In genomic region chr6:121084050-121084480, GRCm38 (mm10) we compare ENCODE assay signal across 11 mouse cellular contexts. TPM values are rescaled to one million over a fixed set of nuclear protein-coding genes. Genes with fewer than 3 reads are reported as not detected.
DNase-seq lines count a peak whose midpoint lies in the region; ATAC-seq and TF ChIP-seq lines count a peak whose summit lies in the region.
"Had no signal": no experiment of that assay in that cellular context is flagged by ENCODE, and none has a peak within 500 bp of the region (broad histone marks: within the 10 kb centered on the region; RNA-seq: fewer than 3 reads in every experiment).

No protein-coding gene starts in this region.

- ATAC-seq in midbrain, embryonic 11.5 days (ENCODE audit: low FRiP score), result no peak
- ATAC-seq in intestine, embryonic 15.5 days, result 0 out of 2 replicates have a peak, but pooled peaks have one; percentile 6
- no peak for ATAC-seq in midbrain, postnatal 0 days (ENCODE audit: low FRiP score)
- ATAC-seq: CD4-positive, CD25-positive, alpha-beta regulatory T cell, adult 4 months had no signal

- intact Hi-C loops in gastrocnemius, adult 2 months (cut with DNase I), result no loop called here
- intact Hi-C loops in gastrocnemius, postnatal 14 days (cut with DNase I; ENCODE audit: low total_unique reads), result no loop called here

- H3K27me3 ChIP-seq in midbrain, embryonic 10.5 days (ENCODE audit: low read depth, poor library complexity, severe bottlenecking), result no peaks in the 10 kb centered on the region
- H3K27me3 ChIP-seq in midbrain, embryonic 11.5 days (ENCODE audit: control insufficient read depth, insufficient read depth, low read length), result no peaks in the 10 kb centered on the region
- no peaks in the 10 kb centered on the region for H3K27me3 ChIP-seq in intestine, embryonic 15.5 days (replicated peaks)
- no peaks in the 10 kb centered on the region for H3K27me3 ChIP-seq in midbrain, postnatal 0 days (ENCODE audit: insufficient read depth, low read length)

- peak overlapping the region; percentile 31; the same call in 1 of the 2 replicates for H3K27ac ChIP-seq in gastrocnemius, adult 2 months
- H3K27ac ChIP-seq in midbrain, embryonic 10.5 days (replicated peaks), result peak overlapping the region; percentile 52; the same call in 1 of the 2 replicates
- H3K27ac ChIP-seq in midbrain, embryonic 11.5 days (ENCODE audit: low read depth, low read length), result no peak overlapping the region
- no peak overlapping the region for H3K27ac ChIP-seq in intestine, embryonic 15.5 days
- peak overlapping the region; percentile 47; the same call in 1 of the 2 replicates for H3K27ac ChIP-seq in midbrain, postnatal 0 days (ENCODE audit: low read depth, low read length)

- no peaks in the 10 kb centered on the region for H3K9me3 ChIP-seq in midbrain, embryonic 10.5 days (replicated peaks)
- H3K9me3 ChIP-seq in midbrain, embryonic 11.5 days (ENCODE audit: control insufficient read depth, low read length), result no peaks in the 10 kb centered on the region
- no peaks in the 10 kb centered on the region for H3K9me3 ChIP-seq in intestine, embryonic 15.5 days
- no peaks in the 10 kb centered on the region for H3K9me3 ChIP-seq in midbrain, postnatal 0 days (ENCODE audit: low read length)

- H3K4me2 ChIP-seq in midbrain, embryonic 11.5 days, result no peak overlapping the region
- no peak overlapping the region for H3K4me2 ChIP-seq in intestine, embryonic 15.5 days (replicated peaks)
- H3K4me2 ChIP-seq in midbrain, postnatal 0 days (ENCODE audit: low read depth, low read length, poor library complexity, severe bottlenecking), result no peak overlapping the region

- no peak for TF ChIP-seq CTCF in gastrocnemius, adult 2 months (IDR thresholded peaks at IDR 0.05)
- no peak for TF ChIP-seq CTCF in midbrain, postnatal 0 days (IDR thresholded peaks at IDR 0.05)

- 93% methylated on average over 6 of the region's 6 CpGs for WGBS in midbrain, embryonic 10.5 days
- 70% methylated on average over 6 of the region's 6 CpGs for WGBS in midbrain, embryonic 11.5 days
- 66% methylated on average over 6 of the region's 6 CpGs for WGBS in intestine, embryonic 15.5 days
- WGBS in midbrain, postnatal 0 days, result 48% methylated on average over 6 of the region's 6 CpGs

- H3K4me3 ChIP-seq in gastrocnemius, adult 2 months, result no peak overlapping the region
- no peak overlapping the region for H3K4me3 ChIP-seq in midbrain, embryonic 10.5 days
- no peak overlapping the region for H3K4me3 ChIP-seq in midbrain, embryonic 11.5 days (ENCODE audit: low read depth, low read length)
- no peak overlapping the region for H3K4me3 ChIP-seq in intestine, embryonic 15.5 days (replicated peaks)
- H3K4me3 ChIP-seq in midbrain, postnatal 0 days (ENCODE audit: low read depth, low read length), result no peak overlapping the region

- H3K36me3 ChIP-seq in midbrain, embryonic 10.5 days, result 0 out of 2 replicates have a peak, but pooled peaks cover 3% of the 10 kb centered on the region
- no peaks in the 10 kb centered on the region for H3K36me3 ChIP-seq in midbrain, embryonic 11.5 days (ENCODE audit: control insufficient read depth, insufficient read depth, low read length)
- no peaks in the 10 kb centered on the region for H3K36me3 ChIP-seq in intestine, embryonic 15.5 days
- 0 out of 2 replicates have a peak, but pooled peaks cover 3% of the 10 kb centered on the region for H3K36me3 ChIP-seq in midbrain, postnatal 0 days (ENCODE audit: insufficient read depth, low read length)

- H3K9ac ChIP-seq in midbrain, embryonic 11.5 days (ENCODE audit: low read length), result no peak overlapping the region
- H3K9ac ChIP-seq in intestine, embryonic 15.5 days, result no peak overlapping the region
- H3K9ac ChIP-seq in midbrain, postnatal 0 days (replicated peaks; ENCODE audit: low read length, poor library complexity, severe bottlenecking), result no peak overlapping the region

- DNase-seq in gastrocnemius, adult 2 months, result no peak
- no peak for DNase-seq in gastrocnemius, postnatal 14 days
- DNase-seq in midbrain, embryonic 10.5 days (ENCODE audit: low spot score), result no peak
- DNase-seq in midbrain, embryonic 11.5 days (ENCODE audit: low spot score, missing footprints), result no peak
- no peak for DNase-seq in midbrain, postnatal 0 days (ENCODE audit: low spot score)
- DNase-seq in thymus, postnatal 0 days (ENCODE audit: low spot score), result no peak
- no peak for DNase-seq in cerebellum, adult 9-10 months
- DNase-seq: adrenal gland, adult 2 months; right cerebral cortex, postnatal 25 days had no signal

- H3K4me1 ChIP-seq in midbrain, embryonic 10.5 days, result peaks cover 42% of the 10 kb centered on the region
- H3K4me1 ChIP-seq in midbrain, embryonic 11.5 days (ENCODE audit: control insufficient read depth, insufficient read depth, low read length), result peaks cover 3% of the 10 kb centered on the region; the same call in 1 of the 2 replicates
- peaks cover 21% of the 10 kb centered on the region; the same call in 1 of the 2 replicates for H3K4me1 ChIP-seq in intestine, embryonic 15.5 days (replicated peaks)
- H3K4me1 ChIP-seq in midbrain, postnatal 0 days (ENCODE audit: insufficient read depth, low read length), result peaks cover 11% of the 10 kb centered on the region; the same call in 1 of the 2 replicates

RNA-seq across cellular contexts. Expression of gene Mical3, which starts 46.7 kb away (rescaled TPM):
- 10 to 100 TPM; 53.3 to 71.9 TPM for total RNA-seq in gastrocnemius, adult 2 months (2021)
- total RNA-seq in gastrocnemius, postnatal 14 days (2021), result 10 to 100 TPM; 45.6 to 53.0 TPM
- 9.0 and 10.2 TPM in 2 replicates for polyA plus RNA-seq in midbrain, embryonic 10.5 days (2016; fragmentation: Nextera tagmentation; extraction: Ambion mirVana)
- polyA plus RNA-seq in midbrain, embryonic 11.5 days (2014; fragmentation: Nextera tagmentation; extraction: Ambion mirVana), result 11.8 and 12.8 TPM in 2 replicates
- 6.7 and 7.7 TPM in 2 replicates for polyA plus RNA-seq in intestine, embryonic 15.5 days (2015; fragmentation: Nextera tagmentation; extraction: Ambion mirVana)
- 76.4 and 83.4 TPM in 2 replicates for total RNA-seq in midbrain, postnatal 0 days (2014; rRNA removed)
- polyA plus RNA-seq in midbrain, postnatal 0 days (2015; fragmentation: Nextera tagmentation; extraction: Ambion mirVana), result 19.0 and 25.0 TPM in 2 replicates
- polyA plus RNA-seq in thymus, postnatal 0 days (2015; fragmentation: Nextera tagmentation; extraction: Ambion mirVana), result 12.8 and 15.3 TPM in 2 replicates

Comparison
In these comparisons a context has a peak if more than half of its experiments do, and no peak if none do; other contexts are left out.
1. H3K27ac ChIP-seq: peak in gastrocnemius, adult 2 months (single experiment), midbrain, embryonic 10.5 days (single experiment) and midbrain, postnatal 0 days (single experiment); none in midbrain, embryonic 11.5 days (single experiment) and intestine, embryonic 15.5 days (single experiment).